Mouse (Mus musculus) liver, adult 2 months (tissue): Measurements from ENCODE around the gene As3mt.

ENCODE experiments used
- CTCF ChIP-seq: fragments of 200-500 bp; IDR thresholded peaks from 2 replicates; pipeline ENCODE4 v1.5.1; 2011; ENCODE audit warnings: low read depth, low read length, control low read depth
- POLR2A ChIP-seq: fragments of 200-500 bp; IDR thresholded peaks from 2 replicates; pipeline ENCODE4 v1.6.1; 2011; ENCODE audit warnings: low read length, control low read depth; ENCODE audit not compliant: insufficient read depth; ENCODE audit errors: extremely low read depth

GRCm38 (mm10) chr19:46726142-46726541 lies 18.9 kb downstream of the As3mt start:
- TF ChIP-seq CTCF (no peak), POLR2A (no peak)
